Mouse (Mus musculus): ENCODE measurements around the gene Olfr455. TPM values are rescaled to one million over a fixed set of nuclear protein-coding genes. Genes with fewer than 3 reads are reported as not detected.

Gene Olfr455
- total and polyA plus RNA-seq, 2 experiments from 2014 or later: not detected

DNA sequence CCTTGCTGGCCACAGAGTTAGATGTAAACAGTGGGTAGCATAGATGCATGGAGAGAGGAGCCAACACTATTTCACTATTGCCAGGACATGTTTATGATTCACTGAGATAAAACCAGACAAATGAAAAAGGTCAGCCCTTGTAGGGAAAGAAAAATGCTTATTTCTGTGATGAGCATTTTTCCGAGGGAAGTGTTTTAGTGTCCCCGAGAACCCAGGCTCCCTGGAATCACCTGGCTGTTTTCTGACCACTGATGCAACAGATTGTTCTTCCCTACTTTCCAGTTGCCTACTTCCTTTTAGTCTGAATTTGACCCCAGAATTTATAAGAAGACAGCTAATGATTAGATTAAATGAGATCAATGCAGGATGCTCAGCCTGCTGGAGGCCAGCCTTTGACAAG lies 1.2 kb downstream of the Olfr455 start:
- Histone ChIP-seq H3K27ac (ENCODE audit: low read depth, low read length) (no peak overlapping the region), H3K27me3 (ENCODE audit: insufficient read depth, low read length) (no peaks in the 10 kb centered on the region), H3K4me2 (ENCODE audit: low read depth, low read length, poor library complexity, severe bottlenecking) (no peak overlapping the region), H3K4me1 (ENCODE audit: insufficient read depth, low read length) (peaks cover 3% of the 10 kb centered on the region; the same call in 1 of the 2 replicates), H3K9me3 (ENCODE audit: low read length) (no peaks in the 10 kb centered on the region), H3K9ac (replicated peaks; ENCODE audit: low read length, poor library complexity, severe bottlenecking) (no peak overlapping the region), H3K36me3 (ENCODE audit: insufficient read depth, low read length) (no peaks in the 10 kb centered on the region), H3K4me3 (ENCODE audit: low read depth, low read length) (no peak overlapping the region)
- ATAC-seq (ENCODE audit: low FRiP score) (no peak), DNase-seq (ENCODE audit: low spot score) (no peak)
- TF ChIP-seq CTCF (IDR thresholded peaks at IDR 0.05): no peak
- WGBS: 86% methylated on average over 2 of the region's 2 CpGs

DNA sequence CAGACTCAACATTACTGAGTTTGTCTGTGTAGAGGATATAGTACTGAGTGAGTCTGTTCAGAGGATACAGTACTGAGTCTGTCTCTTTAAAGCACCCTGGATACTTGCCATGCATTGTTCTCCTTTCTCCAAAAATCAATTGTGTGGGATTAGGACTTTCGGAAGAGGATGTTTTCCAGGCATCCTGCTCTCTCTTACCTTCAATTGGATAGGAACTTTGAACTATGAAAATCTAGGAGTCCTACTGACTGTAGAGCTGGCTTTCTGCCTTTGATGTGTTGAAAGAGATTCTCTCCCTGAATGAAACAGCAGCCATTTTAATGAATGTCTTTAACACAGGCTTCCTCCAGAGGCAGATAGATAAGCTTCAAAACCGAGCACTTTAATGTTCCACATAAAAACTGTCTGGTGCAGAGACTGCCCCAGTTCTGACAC lies 1.9 kb downstream of the Olfr455 start:
- Histone ChIP-seq H3K36me3 (ENCODE audit: insufficient read depth, low read length) (no peaks in the 10 kb centered on the region), H3K27ac (ENCODE audit: low read depth, low read length) (no peak overlapping the region), H3K27me3 (ENCODE audit: insufficient read depth, low read length) (no peaks in the 10 kb centered on the region), H3K9me3 (ENCODE audit: low read length) (no peaks in the 10 kb centered on the region), H3K4me2 (ENCODE audit: low read depth, low read length, poor library complexity, severe bottlenecking) (no peak overlapping the region), H3K4me3 (ENCODE audit: low read depth, low read length) (no peak overlapping the region), H3K4me1 (ENCODE audit: insufficient read depth, low read length) (peaks cover 3% of the 10 kb centered on the region; the same call in 1 of the 2 replicates), H3K9ac (replicated peaks; ENCODE audit: low read length, poor library complexity, severe bottlenecking) (no peak overlapping the region)
- DNase-seq (ENCODE audit: low spot score) (no peak), ATAC-seq (ENCODE audit: low FRiP score) (no peak; the same call in 1 of the 2 replicates)
- TF ChIP-seq CTCF (IDR thresholded peaks at IDR 0.05): no peak
- WGBS: 27% methylated on average over 2 of the region's 2 CpGs

DNA sequence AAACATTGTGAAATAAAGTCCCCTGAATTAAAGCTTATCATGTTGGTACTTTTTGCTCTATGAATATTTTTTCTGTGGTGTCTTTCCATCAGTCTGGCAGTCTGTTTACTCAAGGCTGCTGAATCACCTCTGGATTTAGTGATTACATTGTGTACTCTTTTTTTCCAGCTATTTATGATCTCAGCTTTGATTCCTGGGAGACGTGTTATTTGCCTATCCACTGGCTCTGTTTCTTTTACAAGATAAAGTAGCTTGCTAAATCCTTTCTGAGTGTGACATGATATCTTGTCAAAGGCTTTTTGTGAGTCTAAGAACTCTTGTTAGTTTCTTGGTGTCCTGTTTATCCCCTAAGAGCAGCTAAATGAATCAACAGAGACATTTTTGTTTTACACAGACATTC lies 2.5 kb downstream of the Olfr455 start:
- Histone ChIP-seq H3K4me2 (ENCODE audit: low read depth, low read length, poor library complexity, severe bottlenecking) (no peak overlapping the region), H3K4me1 (ENCODE audit: insufficient read depth, low read length) (peaks cover 3% of the 10 kb centered on the region; the same call in 1 of the 2 replicates), H3K4me3 (ENCODE audit: low read depth, low read length) (no peak overlapping the region), H3K36me3 (ENCODE audit: insufficient read depth, low read length) (no peaks in the 10 kb centered on the region), H3K9ac (replicated peaks; ENCODE audit: low read length, poor library complexity, severe bottlenecking) (no peak overlapping the region), H3K27me3 (ENCODE audit: insufficient read depth, low read length) (no peaks in the 10 kb centered on the region), H3K9me3 (ENCODE audit: low read length) (no peaks in the 10 kb centered on the region), H3K27ac (ENCODE audit: low read depth, low read length) (no peak overlapping the region)
- no peak for TF ChIP-seq CTCF (IDR thresholded peaks at IDR 0.05)
- 24% methylated on average over 1 of the region's 1 CpGs for WGBS
- DNase-seq (ENCODE audit: low spot score): no peak
- no peak for ATAC-seq (ENCODE audit: low FRiP score)

DNA sequence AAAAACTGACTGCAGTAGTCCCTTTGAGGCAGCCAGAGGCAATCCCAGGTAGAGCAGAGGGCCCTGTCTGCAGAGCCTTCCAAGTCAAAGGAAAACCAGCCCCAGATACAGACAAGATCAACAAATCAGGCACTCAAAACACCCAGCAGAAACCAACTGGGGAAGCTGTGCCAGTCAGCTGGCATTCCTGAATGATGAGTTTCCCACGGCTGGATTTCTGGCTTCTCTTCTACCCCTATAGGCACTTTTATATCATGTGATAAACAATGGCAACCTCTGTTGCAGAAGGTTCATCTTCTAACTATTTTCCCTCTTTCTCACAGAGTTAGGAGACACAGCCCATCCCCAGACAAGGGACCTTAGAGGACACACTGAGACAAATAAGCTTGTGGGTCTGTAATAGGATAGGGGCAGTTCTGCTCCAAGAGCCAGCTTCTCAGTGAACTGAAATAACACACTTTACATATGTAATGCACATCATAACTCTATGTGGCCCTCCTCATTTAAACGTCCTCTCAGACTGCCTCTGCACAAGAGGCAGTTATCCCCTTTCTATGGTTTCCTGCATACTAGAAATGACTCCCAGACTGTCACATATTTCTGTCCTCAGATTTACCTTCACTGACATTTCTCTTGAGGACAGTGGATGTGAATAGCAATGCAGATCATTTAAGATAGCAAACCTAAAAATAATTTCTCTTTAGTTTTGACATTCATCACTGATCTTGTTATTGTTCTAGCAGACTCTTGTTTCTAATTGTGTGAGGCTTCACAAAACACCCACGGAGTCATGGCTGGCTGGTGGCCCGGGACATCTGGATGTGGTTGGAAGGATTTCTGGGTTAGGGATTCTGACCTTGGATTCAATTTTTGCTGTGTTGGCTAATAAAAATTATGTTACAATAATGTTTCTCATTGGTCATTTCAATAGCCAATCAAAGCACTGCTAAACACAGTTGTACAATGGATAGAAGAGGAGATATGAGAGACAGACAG lies 5.1 kb downstream of the Olfr455 start:
- no peaks in the 10 kb centered on the region for H3K36me3 ChIP-seq (ENCODE audit: insufficient read depth, low read length)
- no peak overlapping the region for H3K4me3 ChIP-seq (ENCODE audit: low read depth, low read length)
- WGBS: 67% methylated on average over 4 of the region's 4 CpGs
- H3K9me3 ChIP-seq (ENCODE audit: low read length): no peaks in the 10 kb centered on the region
- H3K9ac ChIP-seq (replicated peaks; ENCODE audit: low read length, poor library complexity, severe bottlenecking): no peak overlapping the region
- no peak for DNase-seq (ENCODE audit: low spot score)
- no peak overlapping the region for H3K27ac ChIP-seq (ENCODE audit: low read depth, low read length)
- H3K27me3 ChIP-seq (ENCODE audit: insufficient read depth, low read length): no peaks in the 10 kb centered on the region
- H3K4me2 ChIP-seq (ENCODE audit: low read depth, low read length, poor library complexity, severe bottlenecking): no peak overlapping the region
- peaks cover 3% of the 10 kb centered on the region; the same call in 1 of the 2 replicates for H3K4me1 ChIP-seq (ENCODE audit: insufficient read depth, low read length)
- no peak for TF ChIP-seq CTCF (IDR thresholded peaks at IDR 0.05)
- ATAC-seq (ENCODE audit: low FRiP score): no peak

DNA sequence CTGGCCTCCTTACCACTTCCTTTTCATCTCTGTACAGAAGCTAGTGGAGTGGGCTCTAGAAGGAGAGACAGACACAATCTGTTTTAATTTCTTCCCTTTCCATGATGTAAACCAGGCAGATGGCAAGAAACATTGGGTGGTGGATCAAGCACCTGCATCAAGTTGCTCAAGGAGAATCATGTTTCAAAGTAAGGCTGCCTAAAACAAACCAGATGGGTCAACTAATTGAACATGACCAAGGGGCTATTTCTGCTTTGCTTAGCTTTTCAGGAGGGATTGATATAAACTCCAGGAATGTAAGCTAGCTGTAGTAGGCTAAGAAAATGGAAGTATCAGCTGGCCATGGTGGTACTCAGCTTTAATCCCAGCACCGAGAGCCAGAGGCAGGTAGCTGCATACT lies 6.7 kb downstream of the Olfr455 start:
- ATAC-seq (ENCODE audit: low FRiP score): no peak
- TF ChIP-seq CTCF (IDR thresholded peaks at IDR 0.05): no peak
- no peaks in the 10 kb centered on the region for H3K27me3 ChIP-seq (ENCODE audit: insufficient read depth, low read length)
- H3K36me3 ChIP-seq (ENCODE audit: insufficient read depth, low read length): no peaks in the 10 kb centered on the region
- H3K4me1 ChIP-seq (ENCODE audit: insufficient read depth, low read length): peaks cover 3% of the 10 kb centered on the region; the same call in 1 of the 2 replicates
- no peaks in the 10 kb centered on the region for H3K9me3 ChIP-seq (ENCODE audit: low read length)
- WGBS: 86% methylated on average over 1 of the region's 1 CpGs
- H3K4me2 ChIP-seq (ENCODE audit: low read depth, low read length, poor library complexity, severe bottlenecking): no peak overlapping the region
- DNase-seq (ENCODE audit: low spot score): no peak
- H3K27ac ChIP-seq (ENCODE audit: low read depth, low read length): no peak overlapping the region
- no peak overlapping the region for H3K4me3 ChIP-seq (ENCODE audit: low read depth, low read length)
- H3K9ac ChIP-seq (replicated peaks; ENCODE audit: low read length, poor library complexity, severe bottlenecking): no peak overlapping the region

DNA sequence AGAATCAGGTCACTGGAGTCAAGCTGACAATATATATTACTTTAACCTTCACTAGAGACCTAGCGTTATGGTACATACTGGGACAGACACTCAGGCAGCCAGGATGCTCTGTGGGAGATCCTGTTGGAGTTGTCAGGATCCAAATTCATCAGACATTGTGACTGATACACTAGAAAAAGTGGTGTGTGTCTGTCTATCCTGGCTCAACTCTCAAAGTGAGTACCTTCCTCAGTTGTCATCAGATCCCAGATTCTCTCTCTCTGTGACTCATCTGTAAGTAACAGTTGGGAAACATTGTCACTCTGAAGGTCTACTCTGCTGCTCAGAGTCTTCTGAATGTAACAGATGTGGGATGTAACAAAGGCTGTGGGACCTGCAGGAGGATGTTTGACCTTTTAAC lies 7.7 kb downstream of the Olfr455 start:
- ATAC-seq (ENCODE audit: low FRiP score): no peak

More for the DNA sequence above, 7.7 kb downstream of the Olfr455 start:
- no peak overlapping the region for H3K4me2 ChIP-seq (ENCODE audit: low read depth, low read length, poor library complexity, severe bottlenecking)
- DNase-seq (ENCODE audit: low spot score): no peak
- H3K27ac ChIP-seq (ENCODE audit: low read depth, low read length): no peak overlapping the region
- no peak overlapping the region for H3K9ac ChIP-seq (replicated peaks; ENCODE audit: low read length, poor library complexity, severe bottlenecking)
- H3K9me3 ChIP-seq (ENCODE audit: low read length): no peaks in the 10 kb centered on the region
- H3K36me3 ChIP-seq (ENCODE audit: insufficient read depth, low read length): no peaks in the 10 kb centered on the region
- no peaks in the 10 kb centered on the region for H3K4me1 ChIP-seq (ENCODE audit: insufficient read depth, low read length)
- TF ChIP-seq CTCF (IDR thresholded peaks at IDR 0.05): no peak
- 93% methylated on average over 1 of the region's 1 CpGs for WGBS
- H3K27me3 ChIP-seq (ENCODE audit: insufficient read depth, low read length): no peaks in the 10 kb centered on the region
- no peak overlapping the region for H3K4me3 ChIP-seq (ENCODE audit: low read depth, low read length)

Data from midbrain, postnatal 0 days (tissue).